Mouse (Mus musculus): Measurements from ENCODE around the gene Tceal7. TPM values are rescaled to one million over a fixed set of nuclear protein-coding genes. Genes with fewer than 3 reads are reported as not detected.

Gene Tceal7
- total and polyA plus RNA-seq, 3 experiments: not detected

DNA sequence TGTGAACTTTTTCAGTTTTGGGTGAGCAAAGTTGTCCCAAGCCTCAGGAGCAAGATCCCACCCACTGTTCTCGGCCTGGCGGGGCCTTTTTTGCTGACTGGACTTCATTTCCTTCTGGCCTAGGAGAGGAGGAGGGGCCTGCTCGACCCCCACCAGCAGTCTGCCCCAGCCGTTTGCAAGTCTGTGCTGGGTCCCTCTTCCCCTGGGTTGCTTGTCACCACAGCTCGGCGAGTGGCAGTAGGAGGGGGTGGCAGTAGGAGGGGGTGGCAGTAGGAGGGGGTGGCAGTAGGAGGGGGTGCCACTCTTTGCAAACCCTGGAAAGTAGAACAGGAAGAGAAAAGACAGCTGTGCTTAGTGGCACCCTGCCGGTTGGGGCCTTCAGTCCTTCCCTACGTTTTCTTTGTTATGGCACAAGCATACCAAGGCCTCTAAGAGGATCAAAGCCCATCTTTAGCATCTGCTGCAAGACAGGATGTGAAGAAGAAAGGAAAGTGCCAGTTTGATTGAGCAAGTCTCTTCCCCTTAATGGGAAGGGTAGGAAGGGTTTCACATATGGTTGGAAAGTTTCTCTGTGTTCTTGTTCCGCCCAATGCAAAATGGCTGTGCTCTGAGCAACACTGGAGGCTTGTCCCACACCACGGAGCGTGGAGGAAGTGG is 33.6 kb upstream of the Tceal7 start:
- in situ Hi-C loops (cut with MboI; ENCODE audit: low pct_ligation_motif_present, low pct_unique_long_range_greater_than_20kb, low sequenced_read_pairs): loop anchor here (25.0 kb wide), 1 partner anchor 131 kb away; no protein-coding TSS in a partner anchor
- Histone ChIP-seq H3K9me3 (replicated peaks; ENCODE audit: low read length) (no peaks in the 10 kb centered on the region), H3K9ac (ENCODE audit: insufficient read depth, low read depth) (no peak overlapping the region), H3K36me3 (replicated peaks in 1 of 2; ENCODE audit: control insufficient read depth in 1 of 2, insufficient read depth in 1 of 2, low read length in 1 of 2) (no peaks in the 10 kb centered on the region), H3K27ac (ENCODE audit: insufficient read depth, low read depth) (no peak overlapping the region), H3K27me3 (replicated peaks) (no peaks in the 10 kb centered on the region), H3K4me2 (ENCODE audit: insufficient read depth, low read depth, poor library complexity, severe bottlenecking) (no peak overlapping the region), H3K4me1 (ENCODE audit: control insufficient read depth in 1 of 2, insufficient read depth in 2 of 2) (no peaks in the 10 kb centered on the region), H3K79me2 (replicated peaks; ENCODE audit: control insufficient read depth, extremely low read depth, insufficient read depth, poor library complexity, severe bottlenecking) (no peaks in the 10 kb centered on the region), H3K4me3 (replicated peaks in 1 of 3; ENCODE audit: low read depth in 2 of 3, low read length in 2 of 3, poor library complexity in 1 of 3) (no peak overlapping the region)
- dilution Hi-C loops (cut with MboI; ENCODE audit: extremely low pct_ligation_motif_present, extremely low pct_unique_long_range_greater_than_20kb, low sequenced_read_pairs): no loop called here
- TF ChIP-seq IRF4 (IDR thresholded peaks at IDR 0.05; ENCODE audit: low read depth, low read length): no peak
- no peak for TF ChIP-seq RAD21 (IDR thresholded peaks at IDR 0.05; ENCODE audit: low read depth, low read length)
- TF ChIP-seq HCFC1 (IDR thresholded peaks at IDR 0.05; ENCODE audit: low read depth, low read length): no peak
- no peak for TF ChIP-seq GABPA (IDR thresholded peaks at IDR 0.05; ENCODE audit: insufficient replicate concordance, low read depth, low read length)
- no peak for DNase-seq (ENCODE audit: extremely low read depth)

GRCm38 (mm10) chrX:136183107-136183506 is 31.5 kb upstream of the Tceal7 start:
- no peak for DNase-seq (ENCODE audit: extremely low read depth)
- in situ Hi-C loops (cut with MboI; ENCODE audit: low pct_ligation_motif_present, low pct_unique_long_range_greater_than_20kb, low sequenced_read_pairs) (loop anchor here (25.0 kb wide), 1 partner anchor 129 kb away; no protein-coding TSS in a partner anchor), dilution Hi-C loops (cut with MboI; ENCODE audit: extremely low pct_ligation_motif_present, extremely low pct_unique_long_range_greater_than_20kb, low sequenced_read_pairs) (no loop called here)
- H3K36me3 ChIP-seq (replicated peaks in 1 of 2; ENCODE audit: control insufficient read depth in 1 of 2, insufficient read depth in 1 of 2, low read length in 1 of 2): no peaks in the 10 kb centered on the region
- TF ChIP-seq USF1 (IDR thresholded peaks at IDR 0.05; ENCODE audit: low read depth, low read length) (no peak), CTCF (conservative IDR thresholded peaks at IDR 0.05 in 1 of 2, IDR thresholded peaks at IDR 0.05 in 1 of 2; ENCODE audit: low read depth in 2 of 2, low read length in 2 of 2) (no peak), BHLHE40 (IDR thresholded peaks at IDR 0.05; ENCODE audit: low read depth, low read length) (no peak), IRF4 (IDR thresholded peaks at IDR 0.05; ENCODE audit: low read depth, low read length) (no peak), MAFK (IDR thresholded peaks at IDR 0.05; ENCODE audit: insufficient replicate concordance, low read length) (no peak), NELFE (IDR thresholded peaks at IDR 0.05; ENCODE audit: low read depth, low read length) (no peak), MAX (IDR thresholded peaks at IDR 0.05; ENCODE audit: low read length) (no peak), POLR2A (IDR thresholded peaks at IDR 0.05; ENCODE audit: low read depth, low read length) (no peak)
- no peaks in the 10 kb centered on the region for H3K9me3 ChIP-seq (replicated peaks; ENCODE audit: low read length)
- no peak overlapping the region for H3K9ac ChIP-seq (ENCODE audit: insufficient read depth, low read depth)
- H3K4me3 ChIP-seq (replicated peaks in 1 of 3; ENCODE audit: low read depth in 2 of 3, low read length in 2 of 3, poor library complexity in 1 of 3): no peak overlapping the region
- no peak overlapping the region for H3K4me2 ChIP-seq (ENCODE audit: insufficient read depth, low read depth, poor library complexity, severe bottlenecking)
- no peaks in the 10 kb centered on the region for H3K4me1 ChIP-seq (ENCODE audit: control insufficient read depth in 1 of 2, insufficient read depth in 2 of 2)
- H3K79me2 ChIP-seq (replicated peaks; ENCODE audit: control insufficient read depth, extremely low read depth, insufficient read depth, poor library complexity, severe bottlenecking): no peaks in the 10 kb centered on the region
- no peak overlapping the region for H3K27ac ChIP-seq (ENCODE audit: insufficient read depth, low read depth)
- no peaks in the 10 kb centered on the region for H3K27me3 ChIP-seq (replicated peaks)

- no peaks in the 10 kb centered on the region for H3K4me1 ChIP-seq (ENCODE audit: control insufficient read depth in 1 of 2, insufficient read depth in 2 of 2)
- DNase-seq (ENCODE audit: extremely low read depth): no peak
- in situ Hi-C loops (cut with MboI; ENCODE audit: low pct_ligation_motif_present, low pct_unique_long_range_greater_than_20kb, low sequenced_read_pairs) (loop anchor here (25.0 kb wide), 1 partner anchor 117 kb away; no protein-coding TSS in a partner anchor), dilution Hi-C loops (cut with MboI; ENCODE audit: extremely low pct_ligation_motif_present, extremely low pct_unique_long_range_greater_than_20kb, low sequenced_read_pairs) (no loop called here)
- no peaks in the 10 kb centered on the region for H3K36me3 ChIP-seq (replicated peaks in 1 of 2; ENCODE audit: control insufficient read depth in 1 of 2, insufficient read depth in 1 of 2, low read length in 1 of 2)
- no peaks in the 10 kb centered on the region for H3K27me3 ChIP-seq (replicated peaks)
- H3K4me3 ChIP-seq (replicated peaks in 1 of 3; ENCODE audit: low read depth in 2 of 3, low read length in 2 of 3, poor library complexity in 1 of 3): no peak overlapping the region
- no peaks in the 10 kb centered on the region for H3K9me3 ChIP-seq (replicated peaks; ENCODE audit: low read length)
- no peak overlapping the region for H3K4me2 ChIP-seq (ENCODE audit: insufficient read depth, low read depth, poor library complexity, severe bottlenecking)
- no peak overlapping the region for H3K9ac ChIP-seq (ENCODE audit: insufficient read depth, low read depth)
- 0 out of 2 replicates have a peak, but pooled peaks have one; percentile 15 for TF ChIP-seq ELF1 (IDR thresholded peaks at IDR 0.05; ENCODE audit: low read depth, low read length)
- no peak for TF ChIP-seq USF1 (IDR thresholded peaks at IDR 0.05; ENCODE audit: low read depth, low read length)
- peak; percentile 88 for TF ChIP-seq TBP (conservative IDR thresholded peaks at IDR 0.05; ENCODE audit: low read depth, low read length)
- no peak for TF ChIP-seq ETS1 (conservative IDR thresholded peaks at IDR 0.05; ENCODE audit: low read depth, low read length)
- TF ChIP-seq BHLHE40 (IDR thresholded peaks at IDR 0.05; ENCODE audit: low read depth, low read length): no peak
- no peak for TF ChIP-seq POLR2A (IDR thresholded peaks at IDR 0.05; ENCODE audit: low read depth, low read length)
- no peak for TF ChIP-seq MEF2A (IDR thresholded peaks at IDR 0.05; ENCODE audit: borderline replicate concordance, low read depth, low read length)
- TF ChIP-seq ZC3H11A (IDR thresholded peaks at IDR 0.05; ENCODE audit: low read depth, low read length): no peak
- TF ChIP-seq CHD1 (IDR thresholded peaks at IDR 0.05; ENCODE audit: low read depth, low read length): no peak
- no peak overlapping the region for H3K27ac ChIP-seq (ENCODE audit: insufficient read depth, low read depth)
- H3K79me2 ChIP-seq (replicated peaks; ENCODE audit: control insufficient read depth, extremely low read depth, insufficient read depth, poor library complexity, severe bottlenecking): no peaks in the 10 kb centered on the region
Observed at GRCm38 (mm10) chrX:136195193-136195944, 19.2 kb upstream of the Tceal7 start.

Data from CH12.LX (cell line).